Mouse (Mus musculus): ENCODE data around the gene Olfr710.

DNA sequence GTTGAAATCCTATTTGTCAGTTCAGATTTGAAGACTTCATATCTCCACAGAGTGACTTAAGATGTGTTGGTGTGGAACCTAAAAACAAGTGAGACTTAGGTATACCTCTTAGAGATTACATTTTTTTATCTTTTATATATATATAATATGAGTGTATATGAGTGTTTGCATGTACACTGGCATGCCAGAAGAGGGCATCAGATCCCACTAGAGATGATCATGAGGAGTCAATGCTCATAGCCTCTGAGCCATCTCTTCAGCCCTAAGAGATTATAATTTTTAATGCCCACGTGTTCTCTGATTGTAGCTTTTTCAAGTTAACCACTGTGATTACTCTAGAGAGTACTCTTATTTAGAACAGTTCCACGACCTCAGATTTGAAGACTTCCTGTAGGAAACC is 40.4 kb downstream of the Olfr710 start, which contains the start of gene Olfr1532-ps1:
- TF ChIP-seq CTCF (IDR thresholded peaks at IDR 0.05; ENCODE audit: insufficient read depth, low read length) (no peak), POLR2A (IDR thresholded peaks at IDR 0.05; ENCODE audit: borderline replicate concordance, extremely low read depth, low read depth, low read length) (no peak)
